Mouse (Mus musculus) olfactory bulb, adult 2 months (tissue): Measurements from ENCODE around the gene Otud4.

Experiments used
- CTCF ChIP-seq: fragments of 200-500 bp; IDR thresholded peaks from 2 replicates; pipeline ENCODE4 v1.5.1; 2012; ENCODE audit warnings: low read depth, mild to moderate bottlenecking, low read length, moderate library complexity; ENCODE audit not compliant: insufficient read depth
- POLR2A ChIP-seq: fragments of 200-500 bp; IDR thresholded peaks from 2 replicates; pipeline ENCODE4 v1.6.1; 2012; ENCODE audit warnings: mild to moderate bottlenecking, low read depth, low read length, moderate library complexity; ENCODE audit not compliant: insufficient read depth

- no peak for TF ChIP-seq CTCF
- TF ChIP-seq POLR2A: no peak
Measured at GRCm38 (mm10) chr8:79626213-79626612, 13.2 kb upstream of the Otud4 start.
